Mouse (Mus musculus) heart, postnatal 25 days (tissue): Measurements from ENCODE around the gene Man2b1. TPM values are rescaled to one million over a fixed set of nuclear protein-coding genes. Genes with fewer than 3 reads are reported as not detected.
A peak's percentile ranks its signal among the peaks of the same experiment; 100 is the strongest.

ENCODE experiments used
- DNase-seq: peaks from one replicate; pipeline ENCODE4 v3.0.0; 2022; ENCODE audit warnings: low spot score
- intact Hi-C: fragments of 180-260 bp; cut with DNase I; formaldehyde crosslinking; loops from one replicate; pipeline ENCODE4 v1.15.1; 2025
- total RNA-seq, 2 experiments: library from RNA; stranded (reverse); gene quantifications; 2 replicates each; pipeline ENCODE4 v1.2.3; 2021

The Man2b1 gene
- total RNA-seq = 10 to 100 TPM; 24.7 to 26.5 TPM

GRCm38 (mm10) chr8:85083108-85083813, at the start of gene Man2b1:
Gene Man2b1 (plus strand): TSS chr8:85083270.
- peak; percentile 87 for DNase-seq
- intact Hi-C loops = no loop called here

- intact Hi-C loops = no loop called here
- DNase-seq = no peak
Measured at GRCm38 (mm10) chr8:85033867-85034266, 49.2 kb upstream of the Man2b1 start.

- no peak for DNase-seq
- intact Hi-C loops = no loop called here
Measured at GRCm38 (mm10) chr8:85034764-85035163, 48.3 kb upstream of the Man2b1 start.

GRCm38 (mm10) chr8:85035165-85035727, 47.8 kb upstream of the Man2b1 start:
- no peak for DNase-seq
- intact Hi-C loops = no loop called here

- DNase-seq = no peak
- intact Hi-C loops = no loop called here
Measured at GRCm38 (mm10) chr8:85035728-85036310, 47.3 kb upstream of the Man2b1 start.

- intact Hi-C loops = no loop called here
- no peak for DNase-seq
Measured at GRCm38 (mm10) chr8:85036381-85036717, 46.7 kb upstream of the Man2b1 start.

GRCm38 (mm10) chr8:85036718-85037365, 46.2 kb upstream of the Man2b1 start, which contains the start of gene Tnpo2:
Gene Tnpo2 (plus strand): TSS chr8:85036915.
- intact Hi-C loops = no loop called here
- DNase-seq = peak; percentile 85

- intact Hi-C loops = no loop called here
- DNase-seq = no peak
Measured at GRCm38 (mm10) chr8:85037366-85037680, 45.7 kb upstream of the Man2b1 start.

- peak; percentile 17 for DNase-seq
- intact Hi-C loops = no loop called here
Measured at GRCm38 (mm10) chr8:85037681-85038531, 45.2 kb upstream of the Man2b1 start.

- intact Hi-C loops = no loop called here
- no peak for DNase-seq
Measured at GRCm38 (mm10) chr8:85043619-85044018, 39.5 kb upstream of the Man2b1 start.

- no peak for DNase-seq
- intact Hi-C loops = no loop called here
Measured at GRCm38 (mm10) chr8:85057367-85057766, 25.7 kb upstream of the Man2b1 start.

GRCm38 (mm10) chr8:85059879-85060616, 23.0 kb upstream of the Man2b1 start, which contains the start of gene Fbxw9:
Gene Fbxw9 (plus strand): TSS chr8:85060055.
- intact Hi-C loops = no loop called here
- peak; percentile 75 for DNase-seq

GRCm38 (mm10) chr8:85062603-85063002, 20.5 kb upstream of the Man2b1 start:
- intact Hi-C loops = no loop called here
- DNase-seq = no peak

- no peak for DNase-seq
- intact Hi-C loops = no loop called here
Measured at GRCm38 (mm10) chr8:85065213-85065612, 17.9 kb upstream of the Man2b1 start.

GRCm38 (mm10) chr8:85067155-85067554, 15.9 kb upstream of the Man2b1 start:
- intact Hi-C loops = no loop called here
- DNase-seq = no peak

GRCm38 (mm10) chr8:85067982-85068381, 15.1 kb upstream of the Man2b1 start, which contains the start of gene Gm5741:
Gene Gm5741 (minus strand): TSS chr8:85067982.
- no peak for DNase-seq

GRCm38 (mm10) chr8:85071041-85071440, 12.0 kb upstream of the Man2b1 start:
- no peak for DNase-seq
- intact Hi-C loops = loop anchor here (10.0 kb wide), 3 partner anchors 224 to 484 kb away; partner anchors contain the start of genes Dnaja2, Orc6 and Vps35

More at GRCm38 (mm10) chr8:85067982-85068381, 15.1 kb upstream of the Man2b1 start, which contains the start of gene Gm5741:
- intact Hi-C loops = no loop called here

- peak; percentile 83 for DNase-seq
- intact Hi-C loops = loop anchor here (10.0 kb wide), 3 partner anchors 223 to 483 kb away; partner anchors contain the start of genes Dnaja2, Orc6 and Vps35
Measured at GRCm38 (mm10) chr8:85071514-85072281, 11.4 kb upstream of the Man2b1 start, which contains the start of gene Dhps. Gene Dhps (plus strand): TSS chr8:85071757.
